Mouse (Mus musculus) heart, postnatal 0 days (tissue): ENCODE measurements around the gene Crtc3. TPM values are rescaled to one million over a fixed set of nuclear protein-coding genes. Genes with fewer than 3 reads are reported as not detected.
A peak's percentile ranks its signal among the peaks of the same experiment; 100 is the strongest.

ENCODE experiments used
- ATAC-seq: fragments of 200-750 bp; cut with Nextera tagmentation; 2 replicates; pipeline ENCODE4 v1.8.0; 2017; ENCODE audit warnings: low read depth, moderate number of reproducible peaks, moderate library complexity; ENCODE audit not compliant: insufficient read depth
- DNase-seq: peaks from one replicate; pipeline ENCODE4 v3.0.0-alpha.2; 2016; ENCODE audit warnings: low spot score
- H3K27ac ChIP-seq: fragments of 300-500 bp; sonication (generic); 2 replicates; pipeline ENCODE4 v1.5.1; 2014; ENCODE audit warnings: low read depth, mild to moderate bottlenecking
- H3K27me3 ChIP-seq: fragments of 300-500 bp; sonication (generic); 2 replicates; pipeline ENCODE4 v1.6.1; 2014; ENCODE audit warnings: low read length, mixed read lengths; ENCODE audit not compliant: control insufficient read depth, insufficient read depth
- H3K36me3 ChIP-seq: fragments of 300-500 bp; sonication (generic); replicated peaks from 2 replicates; pipeline ENCODE4 v1.6.1; 2014; ENCODE audit warnings: low read length, mixed read lengths; ENCODE audit not compliant: control insufficient read depth, insufficient read depth
- H3K4me1 ChIP-seq: fragments of 300-500 bp; sonication (generic); 2 replicates; pipeline ENCODE4 v1.6.1; 2014; ENCODE audit warnings: antibody characterized with exemption; ENCODE audit not compliant: control insufficient read depth, insufficient read depth
- H3K4me2 ChIP-seq: fragments of 300-500 bp; sonication (generic); 2 replicates; pipeline ENCODE4 v1.6.1; 2014; ENCODE audit warnings: low read depth, mild to moderate bottlenecking, low read length, moderate library complexity
- H3K4me3 ChIP-seq: fragments of 300-500 bp; sonication (generic); 2 replicates; pipeline ENCODE4 v1.5.1; 2014; ENCODE audit warnings: low read depth, low read length
- H3K9ac ChIP-seq: fragments of 300-500 bp; sonication (generic); replicated peaks from 2 replicates; pipeline ENCODE4 v1.6.1; 2014; ENCODE audit warnings: low read depth, low read length, mixed read lengths
- H3K9me3 ChIP-seq: fragments of 300-500 bp; sonication (generic); replicated peaks from 2 replicates; pipeline ENCODE4 v1.6.1; 2016; ENCODE audit warnings: low read length; ENCODE audit not compliant: control insufficient read depth
- CTCF ChIP-seq: IDR thresholded peaks from 2 replicates; pipeline ENCODE4 v1.5.1; 2016; ENCODE audit warnings: antibody characterized with exemption, control low read depth, low read depth
- EP300 ChIP-seq: IDR thresholded peaks from 2 replicates; pipeline ENCODE4 v1.6.1; 2016; ENCODE audit warnings: antibody characterized with exemption, low read depth
- WGBS: fragments of 180-500 bp; shearing (Covaris S2); extraction: QIAGEN DNeasy Blood & Tissue Kit; methylation state at CpG from one replicate; pipeline ENCODE4 v1.1.7; 2014; 5-methylcytosine and 5-hydroxymethylcytosine counted together
- polyA plus RNA-seq: library from polyadenylated mRNA; unstranded; fragments of >200 nt; fragmentation: Nextera tagmentation; extraction: Ambion mirVana; gene quantifications from 2 replicates; pipeline ENCODE4 v1.2.1, GENCODE M21; 2015
- total RNA-seq: library from RNA; depleted of rRNA; stranded (reverse); fragments of >200 nt; gene quantifications from 2 replicates; pipeline ENCODE4 v1.2.3, GENCODE M21; 2014; ENCODE audit warnings: low replicate concordance

Gene Crtc3
- total and polyA plus RNA-seq, 2 experiments from 2014 or later: 11.4 to 24.9 TPM

DNA sequence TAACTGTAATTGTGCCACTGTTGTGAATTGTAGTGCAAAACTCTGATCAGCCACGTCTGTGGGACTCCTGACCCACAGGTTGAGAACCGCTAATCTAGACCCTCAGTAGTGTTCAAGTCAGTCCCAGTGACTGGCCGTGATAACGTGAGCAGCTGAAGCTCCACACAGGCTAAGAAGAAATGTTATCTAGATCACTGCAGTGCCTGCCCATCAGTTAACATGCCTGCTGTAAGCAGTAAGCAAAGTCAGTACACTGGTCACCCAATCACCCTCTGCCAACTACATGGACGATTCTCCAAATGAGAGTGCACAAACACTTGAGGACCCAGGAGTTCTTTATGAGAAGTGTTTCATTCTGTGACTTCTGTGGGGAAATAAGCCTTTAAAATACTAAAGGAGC lies 3.0 kb downstream of the Crtc3 start:
- TF ChIP-seq CTCF (no peak), EP300 (no peak)
- no peak for ATAC-seq
- Histone ChIP-seq H3K4me2 (no peak overlapping the region), H3K27ac (no peak overlapping the region), H3K27me3 (no peaks in the 10 kb centered on the region), H3K4me1 (peaks cover 23% of the 10 kb centered on the region; the same call in 1 of the 2 replicates), H3K4me3 (no peak overlapping the region), H3K9ac (no peak overlapping the region), H3K36me3 (no peaks in the 10 kb centered on the region), H3K9me3 (no peaks in the 10 kb centered on the region)
- 65% methylated on average over 5 of the region's 5 CpGs for WGBS
- no peak for DNase-seq

- H3K36me3 ChIP-seq: no peaks in the 10 kb centered on the region
- DNase-seq (no peak), ATAC-seq (no peak)
- no peak overlapping the region for H3K27ac ChIP-seq
- H3K4me1 ChIP-seq: peaks cover 20% of the 10 kb centered on the region
- no peak overlapping the region for H3K4me2 ChIP-seq
- TF ChIP-seq EP300: no peak
- TF ChIP-seq CTCF: no peak
- WGBS: 26% methylated on average over 1 of the region's 1 CpGs
- H3K27me3 ChIP-seq: no peaks in the 10 kb centered on the region
- no peak overlapping the region for H3K9ac ChIP-seq
- H3K4me3 ChIP-seq: no peak overlapping the region
- H3K9me3 ChIP-seq: no peaks in the 10 kb centered on the region
Measured at GRCm38 (mm10) chr7:80682630-80683029, 6.0 kb downstream of the Crtc3 start.

GRCm38 (mm10) chr7:80680218-80680847 lies 8.3 kb downstream of the Crtc3 start:
- peaks cover 18% of the 10 kb centered on the region for H3K36me3 ChIP-seq
- ATAC-seq: no peak
- 18% methylated on average over 12 of the region's 12 CpGs for WGBS
- H3K4me3 ChIP-seq: peak overlapping the region; percentile 20; the same call in 1 of the 2 replicates
- H3K4me2 ChIP-seq: peak overlapping the region; percentile 47
- TF ChIP-seq CTCF (no peak), EP300 (no peak)
- H3K9me3 ChIP-seq: no peaks in the 10 kb centered on the region
- no peak overlapping the region for H3K9ac ChIP-seq
- H3K27ac ChIP-seq: peak overlapping the region; percentile 61
- no peak for DNase-seq
- H3K4me1 ChIP-seq: peaks cover 17% of the 10 kb centered on the region
- no peaks in the 10 kb centered on the region for H3K27me3 ChIP-seq

- Histone ChIP-seq H3K4me2 (no peak overlapping the region), H3K4me3 (no peak overlapping the region), H3K9ac (no peak overlapping the region), H3K27ac (no peak overlapping the region), H3K4me1 (peaks cover 1% of the 10 kb centered on the region; the same call in 1 of the 2 replicates), H3K27me3 (no peaks in the 10 kb centered on the region), H3K36me3 (peaks cover 23% of the 10 kb centered on the region), H3K9me3 (no peaks in the 10 kb centered on the region)
- no peak for TF ChIP-seq CTCF
- TF ChIP-seq EP300: no peak
- WGBS: 67% methylated on average over 3 of the region's 3 CpGs
- ATAC-seq: no peak
- no peak for DNase-seq
Measured at GRCm38 (mm10) chr7:80672323-80672722, 16.4 kb downstream of the Crtc3 start.

- H3K9ac ChIP-seq: no peak overlapping the region
- ATAC-seq (no peak), DNase-seq (no peak)
- no peak overlapping the region for H3K27ac ChIP-seq
- H3K36me3 ChIP-seq: peaks cover 9% of the 10 kb centered on the region
- 93% methylated on average over 6 of the region's 6 CpGs for WGBS
- TF ChIP-seq EP300: no peak
- no peak for TF ChIP-seq CTCF
- H3K4me1 ChIP-seq: peaks cover 13% of the 10 kb centered on the region
- H3K9me3 ChIP-seq: no peaks in the 10 kb centered on the region
- H3K27me3 ChIP-seq: no peaks in the 10 kb centered on the region
- H3K4me2 ChIP-seq: no peak overlapping the region
- no peak overlapping the region for H3K4me3 ChIP-seq
Measured at GRCm38 (mm10) chr7:80670889-80671288, 17.8 kb downstream of the Crtc3 start.

GRCm38 (mm10) chr7:80667190-80667589 lies 21.5 kb downstream of the Crtc3 start:
- Histone ChIP-seq H3K27ac (peak overlapping the region; percentile 87), H3K27me3 (no peaks in the 10 kb centered on the region), H3K9me3 (no peaks in the 10 kb centered on the region), H3K36me3 (no peaks in the 10 kb centered on the region), H3K4me1 (peaks cover 18% of the 10 kb centered on the region), H3K4me3 (no peak overlapping the region), H3K9ac (no peak overlapping the region), H3K4me2 (peak overlapping the region; percentile 20; the same call in 1 of the 2 replicates)
- no peak for TF ChIP-seq EP300
- TF ChIP-seq CTCF: no peak
- peak; percentile 34; the same call in 1 of the 2 replicates for ATAC-seq
- 13% methylated on average over 11 of the region's 11 CpGs for WGBS
- no peak for DNase-seq
